Mouse (Mus musculus): ENCODE measurements at regions not wholly inside any gene's neighbourhood (a gene's known extent, or its start where the extent isn't known, plus 50 kb on each side); places are given as distances from the start of the nearest gene placed in this dataset.

DNA sequence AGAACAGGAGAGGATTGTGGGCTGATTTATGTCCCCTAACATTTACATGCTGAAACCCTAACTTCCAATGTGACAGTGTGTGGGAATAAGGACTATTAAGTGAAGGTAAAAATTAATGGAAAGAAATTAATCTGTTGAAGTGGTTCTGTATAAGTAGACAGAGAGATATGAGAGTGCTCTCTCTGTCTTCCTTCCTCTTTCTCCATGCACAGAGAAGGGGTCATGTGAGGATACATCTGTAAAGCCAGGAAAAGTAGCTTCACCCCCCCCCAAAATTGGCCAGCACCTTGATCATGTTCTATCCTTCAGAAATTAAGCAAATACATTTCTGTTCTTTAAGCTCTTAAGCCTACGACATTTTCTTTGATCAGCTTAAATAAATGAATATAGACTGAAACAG is 268.6 kb upstream of the Ccdc54 start:
- in situ Hi-C loops (cut with MboI, MseI): no loop called here

DNA sequence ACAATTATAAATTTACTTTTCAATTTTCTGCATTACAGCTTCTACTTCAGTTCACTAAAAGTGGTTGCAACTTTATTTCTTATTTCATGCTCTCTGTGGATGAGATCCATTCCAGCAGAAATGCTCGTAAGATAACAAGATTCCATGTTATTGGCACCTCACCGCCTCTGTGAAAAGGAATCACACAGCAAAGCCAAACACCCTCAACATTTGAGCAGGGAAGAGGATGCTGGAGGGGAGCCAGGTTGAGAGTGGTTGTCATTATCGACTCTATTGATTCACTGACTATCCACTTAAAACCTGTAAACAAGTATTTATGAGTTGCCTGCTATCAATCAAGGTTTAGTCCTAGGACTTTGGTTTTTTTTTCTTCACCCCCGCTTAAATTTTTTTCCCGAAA is 261.1 kb upstream of the Ccdc54 start:
- in situ Hi-C loops (cut with MboI, MseI): no loop called here

DNA sequence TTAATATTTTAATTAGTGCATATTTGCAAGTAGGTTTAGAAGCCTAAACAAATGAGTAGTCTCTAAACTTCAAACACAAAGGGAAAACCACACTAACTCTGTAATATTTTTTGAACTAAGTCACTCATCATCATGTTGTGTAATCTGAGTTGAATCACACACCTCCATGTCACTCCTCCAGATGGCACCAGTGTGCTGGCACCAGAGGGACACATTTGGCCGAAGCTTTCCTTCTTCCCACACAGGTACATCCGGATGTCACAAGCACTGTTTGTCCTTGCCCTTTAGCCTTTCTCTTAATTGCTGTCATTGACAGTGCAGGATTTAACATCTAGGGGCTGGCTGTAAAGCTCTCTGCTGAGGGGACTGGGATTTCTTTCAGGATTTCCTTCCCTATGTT is 256.7 kb upstream of the Ccdc54 start:
- in situ Hi-C loops (cut with MboI, MseI): loop anchor here in 1 of 2 experiments (25.0 kb wide), 3 partner anchors 440 to 1115 kb away; no protein-coding TSS in a partner anchor

DNA sequence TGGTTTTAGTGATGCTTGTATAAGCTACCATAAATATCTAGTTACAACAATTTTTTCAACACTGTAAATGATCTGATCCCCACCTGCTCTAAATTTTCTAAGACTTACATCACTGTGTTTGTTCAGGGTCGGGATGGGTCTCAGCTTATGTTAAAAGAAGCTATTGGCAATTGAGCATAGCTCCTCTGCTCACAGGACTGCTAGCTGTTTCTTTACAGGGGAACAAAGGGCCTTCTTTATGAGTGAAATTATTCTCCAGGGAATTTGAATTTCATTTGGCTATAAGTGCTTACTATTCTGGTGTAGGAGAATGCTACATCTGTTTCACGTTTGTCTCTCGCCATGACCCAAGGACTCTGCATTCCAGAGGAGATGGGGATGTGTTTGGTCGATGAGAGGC is 255.6 kb upstream of the Ccdc54 start:
- in situ Hi-C loops (cut with MboI, MseI): loop anchor here in 1 of 2 experiments (25.0 kb wide), 3 partner anchors 441 to 1116 kb away; no protein-coding TSS in a partner anchor

DNA sequence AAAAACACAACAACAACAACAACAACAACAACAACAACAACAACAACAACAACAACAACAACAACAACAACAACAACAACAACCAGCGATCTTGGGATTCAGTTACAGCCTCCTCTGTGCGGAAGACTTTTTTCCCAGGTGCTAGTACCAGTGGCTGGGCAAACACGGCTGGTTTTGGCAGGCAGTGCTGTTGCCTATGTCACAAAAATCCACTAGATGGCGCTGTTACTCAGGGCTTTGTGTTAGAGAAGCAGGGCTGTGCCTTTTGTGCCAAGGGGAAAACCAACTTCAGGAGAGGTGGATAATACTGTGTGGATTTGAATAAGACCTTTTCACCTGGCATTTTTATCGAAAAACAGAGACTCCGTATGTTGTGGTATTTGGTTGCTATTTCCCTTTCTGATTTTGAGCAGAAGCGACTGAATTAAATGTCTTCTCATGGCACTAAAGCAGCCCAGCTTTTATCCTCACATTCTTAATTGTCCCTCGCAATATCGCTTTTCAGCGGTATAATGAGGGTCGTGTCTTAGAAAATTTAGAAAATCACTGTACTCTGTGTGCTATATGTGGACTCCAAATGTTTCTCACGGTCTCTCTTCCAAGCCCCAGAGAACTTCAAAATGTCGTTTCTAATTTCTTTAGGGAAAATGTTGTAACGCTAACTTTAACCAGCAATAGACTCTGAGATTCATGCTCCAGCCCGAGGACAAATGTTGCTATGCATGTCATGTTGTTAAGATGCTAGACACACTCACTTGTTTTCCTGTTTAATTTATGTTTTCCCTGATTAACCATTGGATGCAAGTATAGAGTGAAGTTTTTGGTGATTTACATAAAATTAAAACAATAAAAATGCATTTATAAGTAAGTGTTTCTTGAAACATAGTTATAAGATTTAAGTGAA is 251.0 kb upstream of the Ccdc54 start:
- in situ Hi-C loops (cut with MboI, MseI): loop anchor here in 1 of 2 experiments (25.0 kb wide), 3 partner anchors 445 to 1120 kb away; no protein-coding TSS in a partner anchor

DNA sequence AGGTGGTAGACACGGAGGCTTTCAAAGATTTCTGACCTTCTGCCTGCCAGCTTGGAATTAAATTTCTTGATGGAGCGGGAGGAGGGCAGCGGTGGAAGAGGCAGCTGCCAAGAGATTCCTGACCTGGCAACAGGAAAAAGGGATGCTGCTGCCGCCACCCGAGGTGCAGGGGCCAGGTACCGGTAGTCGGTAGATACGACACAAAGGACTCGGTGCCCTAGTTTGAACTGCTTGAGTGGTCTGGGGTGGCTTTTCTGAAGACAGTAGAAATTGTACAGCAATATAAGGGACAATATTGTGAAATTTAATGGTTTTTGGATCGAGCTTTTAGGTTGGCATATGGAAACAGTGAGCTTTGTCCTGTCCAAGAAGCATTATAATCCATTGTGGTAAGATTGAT is 250.3 kb upstream of the Ccdc54 start:
- in situ Hi-C loops (cut with MboI, MseI): loop anchor here in 1 of 2 experiments (25.0 kb wide), 3 partner anchors 446 to 1121 kb away; no protein-coding TSS in a partner anchor

DNA sequence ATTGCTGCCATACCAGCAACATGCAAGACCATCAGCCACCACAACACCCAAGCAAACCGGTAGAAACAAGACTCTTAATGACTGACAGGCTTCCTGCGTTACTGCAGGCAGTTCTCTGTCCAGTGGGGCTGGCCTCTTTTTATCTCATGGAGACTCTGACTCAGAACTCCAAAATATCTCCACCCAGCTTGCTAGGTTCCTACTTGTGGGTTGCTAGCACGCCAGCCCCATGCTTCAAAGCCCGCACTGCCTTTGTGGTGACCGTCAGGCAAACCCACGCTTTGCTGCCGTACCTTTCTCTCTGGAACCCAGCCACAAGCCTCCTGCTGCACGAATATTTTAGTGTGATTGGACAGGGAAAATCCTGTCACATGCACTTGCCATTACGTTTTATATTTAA is 248.7 kb upstream of the Ccdc54 start:
- in situ Hi-C loops (cut with MboI, MseI): loop anchor here in 1 of 2 experiments (25.0 kb wide), 3 partner anchors 448 to 1123 kb away; no protein-coding TSS in a partner anchor

DNA sequence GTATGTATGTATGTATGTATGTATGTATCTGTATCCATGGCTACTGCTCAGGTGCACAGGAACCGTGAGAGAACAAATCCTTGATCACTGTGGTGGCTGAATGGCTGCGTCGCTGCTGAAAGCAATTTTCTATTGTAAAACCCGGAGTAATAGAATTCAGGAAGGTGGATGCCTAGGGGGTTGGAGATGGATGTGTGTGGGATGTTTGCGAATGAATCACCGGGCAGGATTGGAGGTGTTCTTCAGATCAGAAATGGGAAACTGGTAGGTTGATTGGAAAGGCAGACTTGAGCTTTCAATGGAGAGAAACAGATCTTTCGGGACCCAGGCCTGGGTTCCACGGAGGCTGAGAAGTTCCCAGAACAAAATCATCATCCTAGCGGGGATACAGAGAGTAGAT is 246.5 kb upstream of the Ccdc54 start:
- in situ Hi-C loops (cut with MboI, MseI): loop anchor here in 1 of 2 experiments (25.0 kb wide), 3 partner anchors 450 to 1125 kb away; no protein-coding TSS in a partner anchor

DNA sequence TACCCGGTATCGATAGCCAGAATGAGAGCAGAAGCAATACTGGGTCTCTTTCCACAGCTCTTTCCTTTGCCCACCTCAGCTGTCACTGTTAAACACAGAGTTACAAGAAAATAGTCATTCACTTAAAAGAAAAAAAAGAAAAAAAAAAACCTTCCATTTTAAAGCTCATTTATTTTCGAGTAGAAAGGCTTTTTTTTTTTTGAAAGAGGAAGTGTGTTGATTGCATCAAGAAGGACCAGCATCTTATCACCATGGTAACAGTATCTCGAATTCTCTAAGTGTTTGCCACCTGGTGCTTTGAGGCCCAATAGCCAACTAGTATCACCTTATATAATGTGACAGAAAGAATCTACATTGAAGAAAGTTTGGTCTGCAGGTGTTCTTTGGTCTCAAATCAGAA is 245.5 kb upstream of the Ccdc54 start:
- in situ Hi-C loops (cut with MboI, MseI): loop anchor here in 1 of 2 experiments (25.0 kb wide), 3 partner anchors 451 to 1126 kb away; no protein-coding TSS in a partner anchor

DNA sequence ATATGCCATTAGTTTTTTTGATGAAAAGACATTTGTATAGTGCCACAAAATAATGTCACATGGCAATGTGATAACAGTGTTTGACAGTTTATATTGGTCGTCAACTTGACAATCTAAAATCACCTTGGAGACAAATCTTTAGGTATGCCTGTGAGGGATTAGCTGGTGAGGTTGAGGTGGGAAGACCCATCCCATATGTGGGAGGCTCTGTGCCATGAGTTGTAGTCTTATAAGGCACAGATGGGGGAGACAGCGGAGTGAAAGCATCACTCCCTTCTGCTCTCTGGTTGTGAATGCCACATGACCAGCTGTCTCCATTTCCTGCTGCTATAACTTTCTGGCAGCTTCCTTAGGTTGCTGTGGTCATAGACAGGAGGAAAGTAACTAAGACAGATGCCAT is 242.4 kb upstream of the Ccdc54 start:
- in situ Hi-C loops (cut with MboI, MseI): loop anchor here in 1 of 2 experiments (25.0 kb wide), 3 partner anchors 454 to 1129 kb away; no protein-coding TSS in a partner anchor

DNA sequence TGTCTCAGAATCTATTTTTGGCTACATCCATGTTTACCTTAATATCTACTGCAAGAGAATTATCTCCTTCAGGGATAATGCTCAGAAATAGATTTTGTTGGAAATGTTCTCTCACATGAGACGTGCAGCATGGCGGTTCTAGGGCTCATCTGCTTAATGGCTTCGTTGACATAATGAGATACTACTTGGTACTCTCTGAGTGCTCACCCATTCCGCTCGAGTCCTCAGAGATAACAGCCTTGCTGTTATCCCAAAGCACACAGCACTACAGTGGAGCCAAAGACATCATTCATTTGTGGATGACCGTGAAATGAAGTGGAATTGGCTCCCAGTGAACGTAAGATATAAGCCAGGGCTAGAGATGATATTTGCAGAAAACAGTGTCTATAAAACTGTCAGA is 231.4 kb upstream of the Ccdc54 start:
- in situ Hi-C loops (cut with MboI, MseI): no loop called here

DNA sequence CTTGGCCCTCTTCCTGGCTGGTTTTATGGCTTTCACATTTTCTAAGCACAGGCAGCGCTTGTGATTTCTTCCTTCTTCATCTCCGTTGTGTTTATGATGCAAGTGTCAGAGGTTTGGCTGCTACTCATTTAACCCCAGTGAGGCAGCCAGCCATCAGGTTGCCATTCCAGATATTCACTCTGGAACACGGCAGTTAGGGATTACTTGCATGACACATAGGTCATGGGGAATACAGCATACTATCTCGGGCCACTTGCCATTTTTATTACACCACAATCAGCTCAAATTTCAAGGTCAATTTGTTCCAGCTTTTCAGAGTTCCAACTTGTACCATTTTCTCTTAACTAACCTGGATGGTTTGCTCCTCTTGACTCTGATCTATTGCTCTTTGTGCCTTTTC is 223.7 kb upstream of the Ccdc54 start:
- in situ Hi-C loops (cut with MboI, MseI): no loop called here

DNA sequence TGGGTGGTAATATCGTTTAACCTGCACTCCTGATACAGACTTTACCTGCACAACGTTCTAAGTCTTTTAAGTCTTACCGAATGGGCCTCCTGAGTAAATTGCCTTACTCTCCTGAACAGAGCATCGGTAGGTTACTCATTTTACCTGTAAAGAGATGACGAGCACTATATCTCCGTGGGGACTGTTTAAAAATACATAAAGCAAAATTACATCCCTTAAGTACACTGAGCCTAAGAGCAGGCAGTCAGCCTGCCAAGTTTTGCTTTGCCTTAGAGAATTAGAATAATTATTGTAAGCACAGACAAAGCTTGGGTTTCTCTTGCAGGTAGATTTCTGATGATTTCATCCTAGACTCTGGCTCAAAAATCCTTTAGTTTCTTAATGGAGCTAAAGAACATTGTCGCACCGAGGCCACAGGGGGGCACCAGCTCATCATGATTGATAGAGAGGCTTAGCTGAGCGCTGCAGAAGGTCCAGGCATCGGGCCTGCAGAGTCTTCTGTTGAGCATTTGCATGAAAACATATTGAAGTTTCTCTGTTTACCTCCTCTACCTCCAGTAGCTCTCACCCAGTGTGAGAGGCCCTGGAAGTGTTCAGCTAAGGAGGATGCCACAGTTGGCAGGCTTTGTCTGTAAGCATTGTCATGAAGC is 208.3 kb upstream of the Ccdc54 start:
- in situ Hi-C loops (cut with MboI, MseI): no loop called here

DNA sequence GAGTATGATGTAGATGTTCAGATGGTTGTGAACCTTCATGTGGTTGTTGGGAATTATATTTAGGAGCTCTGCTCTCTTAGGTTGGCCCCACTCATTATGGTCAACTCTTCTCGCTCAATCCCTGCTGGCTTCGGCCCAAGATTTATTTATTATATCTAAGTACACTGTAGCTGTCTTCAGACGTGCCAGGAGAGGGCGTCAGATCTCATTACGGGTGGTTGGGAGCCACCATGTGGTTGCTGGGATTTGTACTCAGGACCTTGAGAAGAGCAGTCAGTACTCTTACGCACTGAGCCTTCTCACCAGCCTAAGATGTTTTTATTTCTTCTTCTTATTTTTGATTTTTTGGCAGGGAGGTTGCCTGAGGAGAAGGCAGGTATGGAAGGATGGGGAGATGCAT is 207.1 kb upstream of the Ccdc54 start:
- in situ Hi-C loops (cut with MboI, MseI): no loop called here

DNA sequence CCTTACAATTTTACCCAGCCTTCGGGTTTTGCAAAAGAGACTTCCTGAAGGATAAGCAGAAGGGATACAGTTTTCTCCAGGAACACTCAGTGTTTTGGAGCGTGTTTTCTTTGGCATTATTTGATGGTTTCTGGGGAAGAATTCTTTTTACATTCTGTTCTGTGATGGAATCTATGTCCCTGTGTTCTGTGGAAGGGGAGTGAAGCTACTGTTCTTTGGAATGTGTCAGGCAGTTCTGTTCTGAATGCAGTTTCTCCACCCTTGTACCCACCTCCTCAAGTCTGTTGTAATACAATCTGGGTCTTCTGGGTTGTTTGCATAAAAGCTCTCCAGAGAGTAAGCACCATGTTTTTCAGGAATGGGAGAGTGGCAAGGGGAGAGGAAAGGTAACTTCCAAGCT is 202.0 kb upstream of the Ccdc54 start:
- in situ Hi-C loops (cut with MboI, MseI): no loop called here

DNA sequence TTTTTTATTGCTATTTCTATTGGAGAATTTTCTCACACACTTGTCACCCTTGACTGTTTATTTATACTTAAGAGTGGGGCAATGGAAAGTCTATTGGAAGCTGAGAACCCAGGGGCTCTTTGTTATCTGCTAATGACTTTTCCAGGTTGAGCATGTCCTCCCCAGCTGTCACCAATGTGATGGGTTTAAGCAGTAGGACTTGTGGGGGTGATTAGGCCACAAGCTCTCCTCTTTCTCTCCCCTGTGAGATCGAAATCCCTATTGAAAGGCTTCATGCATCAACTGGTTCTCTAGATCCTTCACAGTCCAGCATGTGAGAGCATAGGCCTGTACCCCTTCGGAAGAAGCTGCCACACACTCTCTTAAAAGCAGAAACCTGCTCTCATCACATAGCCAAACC is 201.6 kb upstream of the Ccdc54 start:
- in situ Hi-C loops (cut with MboI, MseI): no loop called here

DNA sequence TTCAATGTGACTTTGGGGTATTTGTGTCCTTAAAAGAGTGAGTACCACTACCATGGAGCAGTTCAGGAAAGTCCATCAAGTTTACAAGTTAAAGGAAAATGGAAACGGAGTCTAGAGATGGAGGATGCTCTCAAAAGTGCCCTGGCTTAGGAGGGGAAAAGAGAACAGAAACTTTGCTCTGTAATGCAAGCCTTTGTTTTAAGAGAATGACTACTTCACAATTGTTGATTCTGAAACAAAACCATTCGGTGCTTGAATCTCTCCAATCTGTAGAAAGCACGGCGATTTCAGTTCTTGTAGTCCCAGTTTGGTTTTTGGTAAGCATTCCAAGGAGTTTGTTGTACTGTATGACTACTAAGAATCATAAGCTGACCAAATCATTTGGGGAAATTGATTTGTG is 197.7 kb upstream of the Ccdc54 start:
- in situ Hi-C loops (cut with MboI, MseI): no loop called here

DNA sequence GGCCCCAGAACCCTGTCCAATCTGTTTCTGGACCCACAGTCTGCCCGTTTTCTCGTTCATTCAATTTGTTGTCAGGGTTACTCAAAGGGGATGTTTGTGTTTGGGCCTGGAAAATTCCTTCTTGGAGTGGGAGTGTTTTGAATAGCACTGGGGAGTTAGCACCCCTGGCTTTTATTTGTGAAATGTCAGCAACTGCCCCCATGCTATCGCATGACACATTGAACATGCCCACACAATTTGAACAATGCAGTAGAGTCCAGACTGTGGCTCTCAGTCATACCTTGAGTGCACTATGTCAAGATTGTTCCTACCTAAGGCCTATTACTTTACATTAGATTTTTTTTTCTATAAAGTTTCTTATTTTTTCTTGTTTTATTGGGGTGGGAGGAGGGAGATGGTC is 195.2 kb upstream of the Ccdc54 start:
- in situ Hi-C loops (cut with MboI, MseI): no loop called here

DNA sequence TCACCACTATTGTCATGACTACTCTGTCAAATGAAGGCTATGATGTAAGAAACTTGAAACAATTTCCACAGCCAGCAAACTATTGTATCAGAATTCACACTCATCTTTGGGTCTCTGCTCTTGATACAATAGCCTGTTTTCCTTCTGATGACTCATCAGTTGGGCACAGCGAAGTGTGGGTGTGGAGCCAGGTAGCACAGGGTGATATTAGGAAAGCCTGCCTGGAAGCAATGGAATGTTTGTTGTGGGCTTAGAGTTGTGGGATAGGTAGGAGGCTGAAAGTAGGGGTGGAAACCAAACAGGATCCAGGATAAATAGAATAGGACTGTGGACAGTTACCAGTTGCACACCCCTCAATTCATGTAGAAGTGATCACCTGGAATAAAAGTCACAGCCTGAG is 194.4 kb upstream of the Ccdc54 start:
- in situ Hi-C loops (cut with MboI, MseI): no loop called here

DNA sequence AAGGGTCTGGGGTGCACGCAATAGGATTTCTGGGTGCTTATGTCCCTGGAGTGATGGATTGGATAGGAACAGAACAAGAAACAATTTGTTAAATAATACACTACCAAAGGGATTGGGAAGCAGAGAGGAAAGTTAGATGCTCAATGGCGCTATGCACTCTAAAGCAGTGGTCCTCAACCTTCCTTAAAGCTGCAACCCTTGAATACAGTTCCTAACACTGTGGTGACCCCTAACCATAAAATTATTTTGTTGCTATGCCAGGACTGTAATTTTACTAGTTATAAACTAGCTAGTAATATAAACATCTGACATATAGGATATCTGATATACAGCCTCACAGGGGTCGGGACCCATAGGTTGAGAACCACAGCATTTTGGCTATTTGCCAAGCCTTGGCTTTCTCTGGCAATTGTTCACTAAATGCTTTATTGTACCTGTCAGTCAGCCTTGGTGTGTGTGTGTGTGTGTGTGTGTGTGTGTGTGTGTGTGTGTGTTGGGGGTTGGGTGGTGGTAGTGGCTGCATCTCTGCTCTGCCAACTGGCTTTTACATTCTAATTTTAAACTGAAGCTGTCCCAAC is 193.8 kb upstream of the Ccdc54 start:
- in situ Hi-C loops (cut with MboI, MseI): no loop called here

DNA sequence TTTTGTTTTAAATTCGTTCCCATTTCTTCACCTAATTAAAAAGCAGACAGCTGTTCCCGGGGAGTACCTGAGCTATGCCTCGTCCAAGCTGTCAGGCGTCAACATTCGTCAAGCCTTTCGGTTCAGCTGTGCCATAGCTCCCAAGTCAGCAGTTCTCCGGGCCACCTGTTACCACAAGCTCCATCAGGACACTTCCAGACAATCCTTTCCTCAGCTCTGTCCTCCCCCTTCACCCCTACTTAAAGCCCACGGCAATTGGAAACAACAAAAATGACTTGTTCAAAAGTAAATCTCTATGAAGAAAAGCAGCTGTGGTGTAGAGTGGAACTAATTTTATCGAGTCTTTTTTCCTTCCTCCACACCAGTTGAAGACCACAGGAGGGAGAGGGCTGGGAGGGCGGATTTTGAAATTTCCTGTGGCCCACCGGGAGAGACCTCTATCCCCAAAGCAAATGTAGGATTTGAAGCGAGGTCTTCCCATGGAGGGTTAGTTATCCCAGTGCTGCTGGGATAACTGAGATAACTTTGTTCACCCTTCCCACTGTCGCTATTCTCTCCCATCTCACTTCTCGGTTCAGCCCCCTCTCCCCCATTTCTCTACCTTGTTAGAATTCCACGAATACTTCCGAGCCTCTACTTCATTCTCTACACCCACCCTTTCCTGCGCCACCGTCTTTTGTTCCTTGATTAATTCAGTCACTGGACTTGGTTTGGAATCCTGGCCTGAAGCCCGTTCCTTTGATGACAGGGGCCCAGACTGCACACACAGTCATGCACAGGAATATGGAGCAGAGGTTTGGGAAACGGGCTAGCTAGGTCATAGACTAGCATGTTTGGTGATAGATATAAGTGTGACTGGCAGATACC is 193.1 kb upstream of the Ccdc54 start:
- in situ Hi-C loops (cut with MboI, MseI): no loop called here
